Mouse (Mus musculus): ENCODE results near the gene Fan1. TPM values are rescaled to one million over a fixed set of nuclear protein-coding genes. Genes with fewer than 3 reads are reported as not detected.

Fan1 gene
- polyA plus RNA-seq, 1 experiment from 2014 or later, result 2.9 TPM

GRCm38 (mm10) chr7:64310241-64310640 lies 63.7 kb downstream of the Fan1 start:
- DNase-seq (ENCODE audit: low spot score), result no peak
- H3K4me3 ChIP-seq (ENCODE audit: low read depth, low read length), result no peak overlapping the region
- TF ChIP-seq CTCF (IDR thresholded peaks at IDR 0.05; ENCODE audit: low read depth) (no peak), EP300 (optimal IDR thresholded peaks at IDR 0.05) (no peak)
- no peaks in the 10 kb centered on the region for H3K9me3 ChIP-seq (ENCODE audit: control insufficient read depth, low read length)
- 74% methylated on average over 7 of the region's 7 CpGs for WGBS
- no peaks in the 10 kb centered on the region for H3K27me3 ChIP-seq (ENCODE audit: control insufficient read depth, insufficient read depth, low read length)
- ATAC-seq (ENCODE audit: low FRiP score, low TSS enrichment), result no peak
- H3K27ac ChIP-seq (replicated peaks), result no peak overlapping the region
- no peak overlapping the region for H3K4me2 ChIP-seq (replicated peaks; ENCODE audit: low read depth)
- H3K4me1 ChIP-seq (replicated peaks; ENCODE audit: control insufficient read depth, insufficient read depth), result no peaks in the 10 kb centered on the region
- 0 out of 2 replicates have a peak, but pooled peaks cover 4% of the 10 kb centered on the region for H3K36me3 ChIP-seq (ENCODE audit: control insufficient read depth, insufficient read depth, low read length)
- H3K9ac ChIP-seq (ENCODE audit: low read length), result no peak overlapping the region

Other genes with a start within 250 kb of the Fan1 start
- gene Trpm1, start 220.3 kb downstream of the Fan1 start, polyA plus RNA-seq (2015; fragmentation: Nextera tagmentation; extraction: Ambion mirVana), result 0.21 and 0.27 TPM in 2 replicates
- 5.3 and 5.4 TPM in 2 replicates for gene Mtmr10, start 86.4 kb downstream of the Fan1 start, polyA plus RNA-seq (2015; fragmentation: Nextera tagmentation; extraction: Ambion mirVana)
- gene Mphosph10, start 18.2 kb upstream of the Fan1 start, polyA plus RNA-seq (2015; fragmentation: Nextera tagmentation; extraction: Ambion mirVana), result 24.3 and 26.4 TPM in 2 replicates
- gene Mcee, start 18.5 kb upstream of the Fan1 start, polyA plus RNA-seq (2015; fragmentation: Nextera tagmentation; extraction: Ambion mirVana), result 89.8 and 97.7 TPM in 2 replicates
- gene Apba2, start 127.6 kb upstream of the Fan1 start, polyA plus RNA-seq (2015; fragmentation: Nextera tagmentation; extraction: Ambion mirVana), result 2.6 and 3.4 TPM in 2 replicates